Mouse (Mus musculus): ENCODE results near the gene Cotl1. TPM values are rescaled to one million over a fixed set of nuclear protein-coding genes. Genes with fewer than 3 reads are reported as not detected.

Gene Cotl1
- polyA plus RNA-seq, 1 experiment from 2014 or later = 167 TPM

Other genes with a start within 250 kb of the Cotl1 start
- 10.0 and 11.7 TPM in 2 replicates for gene Taf1c, start 235.3 kb downstream of the Cotl1 start, polyA plus RNA-seq (2015; fragmentation: Nextera tagmentation; extraction: Ambion mirVana)
- not detected in 2 replicates for gene Adad2, start 227.8 kb downstream of the Cotl1 start, polyA plus RNA-seq (2015; fragmentation: Nextera tagmentation; extraction: Ambion mirVana)
- gene Kcng4, start 204.9 kb downstream of the Cotl1 start, polyA plus RNA-seq (2015; fragmentation: Nextera tagmentation; extraction: Ambion mirVana) = 0.04 and 0.13 TPM in 2 replicates
- 4.5 and 4.6 TPM in 2 replicates for gene Wfdc1, start 174.2 kb downstream of the Cotl1 start, polyA plus RNA-seq (2015; fragmentation: Nextera tagmentation; extraction: Ambion mirVana)
- 4.4 and 5.8 TPM in 2 replicates for gene Atp2c2, start 140.5 kb downstream of the Cotl1 start, polyA plus RNA-seq (2015; fragmentation: Nextera tagmentation; extraction: Ambion mirVana)
- 14.4 and 15.3 TPM in 2 replicates for gene Tldc1, start 62.1 kb downstream of the Cotl1 start, polyA plus RNA-seq (2015; fragmentation: Nextera tagmentation; extraction: Ambion mirVana)
- 12.4 and 13.8 TPM in 2 replicates for gene Klhl36, start 21.7 kb upstream of the Cotl1 start, polyA plus RNA-seq (2015; fragmentation: Nextera tagmentation; extraction: Ambion mirVana)
- gene Usp10, start 69.8 kb upstream of the Cotl1 start, polyA plus RNA-seq (2015; fragmentation: Nextera tagmentation; extraction: Ambion mirVana) = 123 and 136 TPM in 2 replicates
- 3.0 TPM in 1 of 2 replicates, not detected in the other for gene Gm20388, start 70.3 kb upstream of the Cotl1 start, polyA plus RNA-seq (2015; fragmentation: Nextera tagmentation; extraction: Ambion mirVana)
- 23.9 and 24.9 TPM in 2 replicates for gene Crispld2, start 151.9 kb upstream of the Cotl1 start, polyA plus RNA-seq (2015; fragmentation: Nextera tagmentation; extraction: Ambion mirVana)

All from intestine, embryonic 15.5 days (tissue).